Mouse (Mus musculus) lung, adult 2 months (tissue): ENCODE measurements at regions not wholly inside any gene's neighbourhood (a gene's known extent, or its start where the extent isn't known, plus 50 kb on each side); places are given as distances from the start of the nearest gene placed in this dataset.

Experiments
- CTCF ChIP-seq: fragments of 200-500 bp; IDR thresholded peaks from 2 replicates; pipeline ENCODE4 v1.5.1; 2011; ENCODE audit warnings: mild to moderate bottlenecking, low read length, control low read depth; ENCODE audit not compliant: insufficient read depth
- POLR2A ChIP-seq: fragments of 200-500 bp; IDR thresholded peaks from 2 replicates; pipeline ENCODE4 v1.6.1; 2011; ENCODE audit warnings: low read depth, mild to moderate bottlenecking, control low read depth, low read length, borderline replicate concordance; ENCODE audit errors: extremely low read depth

- TF ChIP-seq POLR2A (no peak), CTCF (no peak)
These were observed 212.9 kb upstream of the Mocs1 start for GRCm38 (mm10) chr17:49215281-49215680.
